Mouse (Mus musculus): ENCODE data around the gene Fem1a.

The Fem1a gene

DNA sequence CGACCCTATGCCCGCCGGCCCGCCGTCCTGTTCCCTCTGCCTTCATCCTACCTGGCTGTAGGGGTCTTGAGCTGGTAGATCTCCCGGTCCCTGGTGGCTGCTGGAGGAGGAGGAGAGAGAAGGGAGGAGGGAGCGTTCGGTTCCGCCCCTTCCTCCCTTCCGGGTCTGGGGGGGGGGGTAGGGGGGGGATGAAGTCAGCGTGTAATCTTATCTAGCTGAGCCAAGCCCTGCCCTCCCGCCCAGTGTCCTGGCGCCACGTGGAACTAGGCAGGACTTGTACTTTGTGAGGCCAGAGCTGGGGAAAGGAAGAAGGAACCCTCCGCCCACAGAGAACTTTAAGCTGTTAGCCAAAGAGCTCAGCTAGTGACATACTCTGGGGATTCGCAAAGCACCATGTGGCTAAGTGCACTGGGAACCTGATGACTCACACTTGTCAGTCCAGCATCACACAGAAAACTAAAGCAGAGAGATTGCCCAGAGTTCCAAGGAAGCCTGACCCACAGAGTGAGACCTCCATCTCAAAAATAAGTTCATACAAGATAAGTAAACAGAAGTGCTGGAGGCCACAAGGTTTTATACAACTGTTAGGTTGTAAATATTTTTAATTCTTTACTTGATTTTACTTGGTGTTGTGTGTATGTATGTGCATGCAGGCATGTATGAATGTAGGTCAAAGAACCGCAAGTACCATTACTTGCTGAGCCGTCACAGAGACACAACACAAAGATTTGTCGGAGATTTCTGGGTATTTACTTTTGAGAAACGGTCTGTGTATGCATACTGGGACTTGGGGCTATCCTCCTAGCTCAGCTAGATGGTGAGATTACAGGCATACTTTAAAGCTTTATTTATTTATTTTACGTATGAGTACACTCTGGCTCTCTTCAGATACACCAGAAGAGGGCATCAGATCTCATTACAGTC lies 20.3 kb downstream of the Fem1a start, which contains the start of gene Ticam1:
TSS of gene Ticam1 (minus strand) at position 144 of the 924 bp plus-strand sequence.
- in situ Hi-C loops (cut with MboI, MseI): loop anchor here (25.0 kb wide), 1 partner anchor 1010 kb away; the partner anchor contains the start of gene Vav1

DNA sequence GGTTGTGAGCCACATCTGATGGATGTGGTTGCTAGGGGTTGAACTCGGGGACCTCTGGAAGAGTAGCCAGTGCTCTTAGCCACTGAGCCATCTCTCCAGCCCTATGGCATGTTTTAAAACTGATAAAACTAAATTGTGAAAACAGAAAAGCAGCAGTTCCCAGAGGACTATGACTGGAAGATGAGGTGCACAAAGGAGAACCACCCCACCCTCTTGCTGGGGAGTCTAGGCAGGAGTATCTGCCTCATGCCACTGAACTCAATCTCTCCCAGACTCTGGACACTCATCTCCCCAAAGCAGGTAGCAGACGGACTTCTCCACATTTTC lies 20.9 kb downstream of the Fem1a start:
- in situ Hi-C loops (cut with MboI, MseI): loop anchor here (25.0 kb wide), 1 partner anchor 1010 kb away; the partner anchor contains the start of gene Vav1

DNA sequence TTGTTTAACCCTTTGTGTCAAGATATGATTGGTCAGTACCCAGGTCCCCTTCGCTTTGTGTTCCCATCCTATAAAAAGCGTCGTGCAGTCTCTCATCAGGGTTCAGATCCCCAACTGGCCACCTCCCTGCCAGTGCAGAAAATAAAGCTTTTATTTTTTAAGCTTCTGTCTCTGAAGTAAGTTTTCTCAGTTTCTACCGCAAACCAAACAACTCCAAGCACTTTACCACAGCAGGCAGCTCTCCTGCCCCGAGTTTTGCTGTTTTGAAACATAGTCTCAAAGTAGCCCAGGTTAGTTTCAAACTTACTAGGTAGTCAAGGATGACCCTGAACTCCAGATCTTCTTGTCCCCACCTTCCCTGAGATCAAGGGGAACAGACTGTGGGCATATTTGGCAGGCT lies 21.7 kb downstream of the Fem1a start:
- in situ Hi-C loops (cut with MboI, MseI): loop anchor here (25.0 kb wide), 1 partner anchor 1009 kb away; the partner anchor contains the start of gene Vav1

DNA sequence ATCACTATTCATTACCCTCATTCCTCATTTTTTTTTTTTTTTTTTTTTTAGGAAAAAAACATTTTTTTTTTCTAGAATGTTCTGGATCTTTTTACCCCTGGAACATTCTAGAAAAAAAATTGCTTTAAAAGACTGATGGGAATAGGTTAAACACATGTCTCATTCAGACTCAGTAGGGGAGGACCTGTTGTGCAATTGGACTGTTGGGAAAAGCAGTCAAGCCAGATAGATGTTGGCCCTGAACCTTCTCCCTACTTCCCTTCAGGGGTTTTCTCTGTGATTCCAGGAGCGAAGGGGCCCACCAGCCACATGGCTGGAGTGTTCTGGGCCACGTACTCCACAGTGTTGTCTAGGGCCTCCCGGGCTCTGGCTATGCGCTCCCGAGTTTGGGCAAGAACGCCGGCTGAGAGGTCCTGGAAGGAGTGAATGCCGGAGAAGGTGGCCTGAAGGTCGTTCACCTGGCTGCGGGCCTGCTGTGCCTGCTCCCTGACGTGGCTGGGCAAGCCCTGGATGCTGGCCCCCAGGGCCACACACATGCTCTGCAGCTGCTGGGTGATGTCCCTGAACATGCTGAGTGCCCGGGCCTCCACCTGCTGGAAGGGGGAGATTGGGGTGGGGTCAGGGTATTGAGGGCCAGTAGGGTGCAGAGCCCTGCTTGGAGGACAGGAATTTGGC lies 23.0 kb downstream of the Fem1a start:
- in situ Hi-C loops (cut with MboI, MseI): loop anchor here (25.0 kb wide), 1 partner anchor 1008 kb away; the partner anchor contains the start of gene Vav1

DNA sequence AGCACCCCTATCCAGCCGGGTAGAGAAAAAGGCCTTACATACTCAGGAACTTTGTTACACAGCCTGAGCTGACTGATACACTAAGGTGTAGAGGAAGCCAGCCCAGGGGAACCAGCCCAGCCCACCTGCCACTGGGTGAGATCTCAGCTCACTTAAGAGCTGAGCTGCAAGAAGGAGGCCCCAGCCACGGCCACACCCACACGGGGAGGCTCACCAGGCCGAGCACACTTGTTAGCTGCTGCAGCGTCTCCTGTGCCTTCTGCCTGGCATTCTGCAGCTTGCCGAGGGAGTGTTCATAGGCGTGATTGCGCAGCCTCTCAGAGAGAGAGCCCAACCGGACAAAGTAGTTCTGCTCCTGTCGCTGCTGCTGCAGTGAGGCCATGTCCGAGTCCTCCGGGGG lies 24.6 kb downstream of the Fem1a start:
- in situ Hi-C loops (cut with MboI, MseI): loop anchor here (25.0 kb wide), 1 partner anchor 1006 kb away; the partner anchor contains the start of gene Vav1

DNA sequence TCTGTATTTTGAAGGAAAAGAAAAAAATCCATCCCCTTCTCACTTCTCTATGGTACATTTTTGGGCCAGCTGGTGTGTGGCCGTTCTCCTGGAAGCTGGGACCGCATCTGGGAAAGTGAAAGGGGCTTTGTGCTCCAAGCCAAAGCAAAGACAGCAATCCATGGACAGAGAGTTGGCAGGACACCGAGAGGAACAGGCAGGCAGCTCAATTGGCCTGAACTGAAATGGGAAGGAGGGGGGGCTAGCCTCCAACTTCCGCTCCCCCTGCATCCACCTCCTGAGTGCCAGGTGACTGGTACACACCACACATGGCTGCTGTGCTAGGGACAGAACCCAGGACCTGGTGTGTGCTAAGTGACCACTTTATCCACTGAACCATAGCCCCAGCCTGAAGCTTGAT lies 26.2 kb downstream of the Fem1a start:
- in situ Hi-C loops (cut with MboI, MseI): loop anchor here (25.0 kb wide), 1 partner anchor 1004 kb away; the partner anchor contains the start of gene Vav1

DNA sequence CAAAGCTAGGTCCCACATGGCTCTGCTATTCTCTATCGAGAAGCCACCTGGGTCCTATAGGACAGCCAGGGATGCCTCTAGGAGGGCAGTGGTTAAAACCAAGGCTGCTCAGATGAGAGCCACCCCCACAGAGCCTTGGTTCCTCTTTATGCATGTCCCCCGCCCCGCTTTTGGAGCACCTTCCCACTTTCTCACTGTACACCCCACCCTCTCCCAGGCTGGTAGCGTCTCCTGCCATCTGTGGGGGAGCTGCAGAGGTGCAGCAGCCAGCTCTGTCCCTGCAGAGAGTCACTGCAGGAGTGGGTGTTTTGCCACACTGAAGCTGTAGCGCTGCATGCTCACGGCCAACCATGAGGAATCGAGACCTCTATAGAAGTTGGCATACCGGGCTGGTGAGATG lies 26.7 kb downstream of the Fem1a start:
- in situ Hi-C loops (cut with MboI, MseI): loop anchor here (25.0 kb wide), 1 partner anchor 1004 kb away; the partner anchor contains the start of gene Vav1

DNA sequence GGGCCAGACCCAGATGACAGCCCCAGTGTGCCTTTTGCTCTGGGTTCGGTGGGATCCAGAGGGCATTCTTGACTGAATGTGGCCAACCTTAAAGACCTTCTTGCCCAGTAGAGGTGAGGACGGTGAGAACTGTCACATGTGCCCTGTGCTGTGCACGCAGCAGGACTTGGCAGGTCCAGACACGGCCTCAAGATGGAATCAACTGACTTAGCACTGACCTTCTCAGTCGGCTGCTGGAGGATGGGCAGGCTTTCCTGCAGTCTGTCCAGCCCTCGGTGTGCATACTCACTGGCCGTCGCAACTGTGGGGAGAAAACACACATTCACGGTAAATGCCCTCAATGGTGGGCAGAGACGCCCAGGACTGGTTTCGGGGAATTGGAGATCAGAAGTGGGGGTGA lies 29.4 kb downstream of the Fem1a start:
- in situ Hi-C loops (cut with MboI, MseI): loop anchor here (25.0 kb wide), 1 partner anchor 1001 kb away; the partner anchor contains the start of gene Vav1

DNA sequence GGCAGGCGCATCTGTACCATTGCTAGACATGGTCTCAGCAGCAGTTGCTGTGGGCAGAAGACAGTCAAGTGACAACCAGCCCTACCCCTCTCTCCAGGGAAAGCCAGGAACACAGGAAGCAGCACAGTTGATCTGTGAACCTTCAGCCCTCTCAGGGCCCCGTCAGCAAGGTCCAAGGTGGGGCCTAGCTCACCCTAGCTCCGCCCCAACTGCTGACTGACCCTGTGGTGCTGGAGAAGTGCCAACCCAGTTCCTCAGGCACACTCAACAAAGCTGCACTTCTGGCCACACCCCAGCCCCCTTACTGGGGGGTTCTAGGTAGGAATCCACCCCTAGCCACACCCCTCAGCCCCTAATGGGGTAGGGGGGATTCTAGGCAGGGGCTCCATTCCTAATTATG lies 31.2 kb downstream of the Fem1a start:
- in situ Hi-C loops (cut with MboI, MseI): loop anchor here (25.0 kb wide), 1 partner anchor 999 kb away; the partner anchor contains the start of gene Vav1

DNA sequence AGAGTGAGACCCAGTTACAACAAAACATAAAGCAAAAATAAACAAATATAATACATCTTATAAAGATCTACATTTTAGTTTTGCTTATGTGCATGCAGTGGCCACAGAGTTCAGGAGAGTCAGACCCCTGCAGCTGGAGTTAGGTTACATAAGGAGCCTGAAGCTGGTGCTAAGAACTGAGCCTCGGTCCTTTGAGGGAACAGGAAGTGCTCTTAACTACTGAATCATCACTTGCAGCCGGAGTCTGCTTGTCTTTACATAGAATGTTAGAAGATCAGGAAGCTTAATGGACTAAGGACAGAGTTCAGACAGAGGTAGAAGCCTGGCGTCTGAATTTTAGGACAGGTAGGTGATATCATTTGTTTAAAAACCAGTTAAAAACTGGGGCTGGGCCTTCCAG lies 32.3 kb downstream of the Fem1a start:
- in situ Hi-C loops (cut with MboI, MseI): loop anchor here (25.0 kb wide), 1 partner anchor 998 kb away; the partner anchor contains the start of gene Vav1

DNA sequence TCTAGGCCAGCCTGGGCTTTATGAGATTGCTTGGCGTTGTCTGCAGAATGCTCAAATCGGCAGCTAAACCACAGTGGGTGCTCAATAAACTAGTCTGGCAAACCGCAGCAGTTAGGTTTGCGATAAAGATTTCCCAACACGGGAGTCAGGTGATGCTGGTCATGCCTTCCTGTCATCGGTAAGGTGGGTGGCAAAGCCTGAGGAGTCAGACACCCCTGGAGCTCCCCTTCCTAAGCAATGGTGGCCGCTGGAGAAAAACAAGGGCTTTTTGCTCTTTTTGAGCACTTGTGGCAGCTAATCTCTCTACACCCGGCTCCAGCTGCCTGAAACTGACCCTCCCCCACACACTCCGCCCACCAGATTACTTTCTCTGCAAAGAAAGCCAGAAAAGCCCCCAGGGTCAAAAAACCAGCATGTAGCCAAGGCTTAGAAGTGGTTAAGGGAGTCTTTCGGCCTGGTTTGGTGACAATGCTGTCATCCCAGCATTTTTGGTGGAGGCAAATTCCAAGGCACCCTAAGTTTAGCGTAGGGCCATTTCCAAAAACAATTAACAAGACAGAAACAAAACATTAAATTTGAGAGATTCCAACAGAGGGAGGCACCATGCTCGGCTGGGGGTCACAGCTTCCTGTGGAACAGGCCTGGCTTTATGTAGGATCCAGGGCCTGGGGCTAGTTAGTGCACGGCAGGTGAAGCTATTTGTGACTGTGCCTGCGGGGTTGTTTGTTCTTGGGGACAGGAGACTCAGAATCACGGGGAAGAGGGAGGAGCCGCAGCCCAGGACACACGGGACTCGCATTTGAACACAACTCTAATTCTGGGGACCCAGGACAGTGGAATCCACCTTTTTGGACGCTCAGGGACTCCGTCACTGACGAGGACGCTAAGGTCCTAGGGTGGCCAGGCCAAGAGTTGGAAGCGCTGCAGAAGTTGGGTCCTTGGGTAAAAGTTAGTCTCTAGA lies 33.0 kb downstream of the Fem1a start:
- in situ Hi-C loops (cut with MboI, MseI): loop anchor here (25.0 kb wide), 1 partner anchor 998 kb away; the partner anchor contains the start of gene Vav1

DNA sequence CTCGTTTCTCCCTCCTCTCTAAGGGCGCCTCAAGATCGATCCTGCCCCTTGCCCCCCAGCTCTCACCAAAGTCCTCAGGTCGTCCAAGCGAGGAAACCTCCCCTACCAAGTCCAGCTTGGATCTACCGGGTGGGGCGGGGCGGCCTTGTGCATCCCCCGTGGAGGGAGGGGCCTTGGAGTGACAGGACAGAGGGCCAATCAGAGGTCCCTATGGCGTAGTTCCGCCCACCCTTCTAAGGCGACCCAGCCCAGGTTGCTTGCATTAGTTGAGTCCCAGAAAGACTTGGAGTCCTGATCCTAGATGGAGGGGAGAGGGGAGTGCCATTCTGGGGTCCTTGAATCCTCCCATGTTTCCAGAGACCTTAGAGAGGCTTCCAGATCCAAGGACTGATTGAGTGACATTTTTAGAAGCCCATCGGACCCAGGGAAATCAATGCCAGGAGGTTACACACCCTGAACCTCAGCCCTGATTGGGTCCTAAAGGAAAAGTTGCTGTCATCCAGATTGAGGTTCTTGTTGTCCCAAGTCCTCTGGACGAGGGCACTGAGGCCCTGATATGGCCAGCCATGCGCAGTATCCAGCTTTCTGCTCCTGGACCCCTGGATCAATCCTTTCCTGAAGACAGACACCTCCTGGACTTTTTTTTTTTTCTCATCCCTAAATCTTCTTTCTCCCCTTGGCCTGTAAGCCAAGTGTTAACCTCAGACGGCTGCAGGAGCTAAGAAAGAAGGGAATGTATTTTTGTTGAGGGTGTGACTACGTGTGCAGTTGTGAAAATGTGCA lies 34.0 kb downstream of the Fem1a start:
- in situ Hi-C loops (cut with MboI, MseI): loop anchor here (25.0 kb wide), 1 partner anchor 997 kb away; the partner anchor contains the start of gene Vav1

DNA sequence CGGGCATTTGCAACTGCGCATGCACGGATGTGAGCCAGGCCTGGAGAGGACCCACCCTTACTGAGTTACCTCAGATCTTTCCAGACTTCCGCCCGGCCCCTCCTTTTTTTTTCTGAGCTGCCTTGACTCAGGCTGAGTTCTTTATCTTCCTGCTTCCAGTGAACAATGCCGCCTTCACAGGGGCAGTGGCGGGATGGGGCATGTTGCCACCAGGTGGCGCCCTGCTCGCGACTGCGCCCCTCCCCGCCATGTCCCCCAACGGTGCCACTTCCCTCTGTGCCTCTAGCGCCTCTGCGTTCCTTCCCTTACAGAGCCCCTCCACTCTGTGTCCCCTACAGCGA lies 34.5 kb downstream of the Fem1a start:
- in situ Hi-C loops (cut with MboI, MseI): loop anchor here (25.0 kb wide), 1 partner anchor 996 kb away; the partner anchor contains the start of gene Vav1

DNA sequence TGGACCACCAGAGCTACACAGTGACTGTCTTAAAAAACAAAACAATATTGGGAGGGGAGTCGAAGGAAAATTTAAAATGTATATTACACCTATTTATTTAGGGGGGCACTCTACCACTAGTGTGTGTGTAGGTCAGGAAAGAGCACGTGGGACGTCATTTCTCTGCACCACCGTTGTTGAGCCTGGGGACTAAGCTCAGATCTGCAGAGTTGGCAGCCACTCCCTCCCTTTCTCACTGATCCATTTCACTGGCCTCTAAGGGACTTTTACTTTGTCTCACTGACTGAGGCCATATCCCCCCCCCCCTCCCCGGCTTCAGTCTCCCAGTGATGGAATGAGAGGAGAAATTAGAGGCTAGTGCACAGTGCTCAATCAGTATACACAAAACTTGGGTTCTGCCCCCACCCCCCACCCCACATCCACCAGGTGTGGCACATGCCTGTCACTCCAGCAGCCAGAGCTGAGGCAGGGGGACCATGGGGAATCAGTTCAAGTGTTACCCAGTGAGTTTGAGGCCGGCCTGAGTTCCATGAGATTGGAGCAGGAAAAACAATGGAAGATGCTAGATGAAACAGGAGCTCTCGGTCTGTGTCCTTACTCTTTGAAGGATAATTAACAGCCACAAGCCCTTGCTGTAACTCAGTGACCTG lies 35.3 kb downstream of the Fem1a start:
- in situ Hi-C loops (cut with MboI, MseI): loop anchor here (25.0 kb wide), 1 partner anchor 995 kb away; the partner anchor contains the start of gene Vav1

DNA sequence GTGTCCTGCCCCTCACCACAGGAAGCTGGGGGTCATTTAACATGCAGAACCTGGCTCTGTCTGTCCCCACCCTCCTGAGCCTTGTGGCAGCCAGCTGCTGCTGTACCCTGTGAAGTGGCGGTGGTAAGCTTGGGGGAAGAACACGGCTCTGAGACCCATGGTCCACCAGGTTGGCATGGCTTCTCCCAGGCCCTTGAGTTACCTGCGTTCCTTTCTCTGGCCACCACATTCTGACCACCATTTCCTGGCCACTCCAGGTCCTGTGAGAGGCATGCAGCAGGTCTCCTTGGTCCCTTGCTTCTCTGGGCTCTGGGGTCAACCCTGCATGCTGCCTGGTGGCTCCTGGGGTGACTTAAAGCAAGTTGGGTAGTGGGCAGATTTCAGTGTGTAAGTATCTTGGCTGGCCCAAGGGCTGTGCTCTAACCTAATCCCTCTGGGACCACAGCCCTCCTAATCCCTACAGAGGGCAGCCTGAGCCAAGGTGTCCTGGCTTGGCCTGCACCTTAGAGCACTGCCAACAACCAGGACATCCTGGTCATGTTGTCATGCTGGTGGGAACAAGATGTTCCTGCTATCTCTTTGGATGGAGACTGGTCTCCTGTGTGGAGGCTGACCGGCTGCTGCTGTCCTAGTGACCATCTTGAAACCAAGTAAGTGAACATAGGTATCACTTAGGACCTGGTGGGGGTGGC lies 36.1 kb downstream of the Fem1a start, which contains the start of gene Plin3:
TSS of gene Plin3 (minus strand) at position 343 of the 692 bp plus-strand sequence.
- in situ Hi-C loops (cut with MboI, MseI): loop anchor here (25.0 kb wide), 1 partner anchor 995 kb away; the partner anchor contains the start of gene Vav1

DNA sequence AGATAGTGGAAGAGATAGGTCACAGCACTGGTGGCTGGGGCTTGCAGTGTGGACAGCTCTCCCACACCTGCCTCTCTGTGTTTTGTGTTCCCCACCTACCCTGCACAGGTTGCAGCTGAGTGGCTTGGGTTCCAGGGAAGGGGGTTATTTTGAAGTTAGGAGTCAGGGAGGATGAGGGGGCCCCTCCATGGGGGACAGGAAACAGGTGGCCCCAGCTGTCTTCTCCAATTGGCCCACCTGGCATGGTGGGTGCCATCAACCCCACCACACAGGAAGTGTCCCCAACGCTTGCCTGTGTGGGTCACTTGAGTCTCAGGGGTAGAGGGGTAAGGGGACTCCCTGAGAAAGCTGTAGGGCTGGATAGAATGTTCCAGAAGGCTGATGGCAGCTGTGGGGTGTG lies 36.7 kb downstream of the Fem1a start:
- in situ Hi-C loops (cut with MboI, MseI): loop anchor here (25.0 kb wide), 1 partner anchor 994 kb away; the partner anchor contains the start of gene Vav1

DNA sequence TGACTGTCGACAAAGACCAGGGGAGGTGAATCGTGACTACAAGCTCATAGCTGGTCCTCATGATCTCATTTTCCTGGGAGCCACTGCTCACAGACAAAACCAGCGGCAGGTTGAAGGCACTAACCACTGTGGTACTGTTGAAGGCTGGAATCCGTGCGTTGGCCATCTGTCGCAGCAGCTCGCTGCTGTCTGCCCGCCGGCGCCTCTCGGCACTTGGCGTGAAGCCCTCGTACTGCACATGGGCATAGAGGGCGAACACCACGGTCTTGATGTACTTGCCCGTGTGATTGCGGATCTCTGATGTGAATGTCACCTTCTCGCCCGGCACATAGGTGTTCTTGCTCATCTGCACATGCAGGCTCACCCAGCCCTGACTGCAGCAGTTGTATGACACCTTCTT lies 37.6 kb downstream of the Fem1a start:
- in situ Hi-C loops (cut with MboI, MseI): loop anchor here (25.0 kb wide), 1 partner anchor 993 kb away; the partner anchor contains the start of gene Vav1

DNA sequence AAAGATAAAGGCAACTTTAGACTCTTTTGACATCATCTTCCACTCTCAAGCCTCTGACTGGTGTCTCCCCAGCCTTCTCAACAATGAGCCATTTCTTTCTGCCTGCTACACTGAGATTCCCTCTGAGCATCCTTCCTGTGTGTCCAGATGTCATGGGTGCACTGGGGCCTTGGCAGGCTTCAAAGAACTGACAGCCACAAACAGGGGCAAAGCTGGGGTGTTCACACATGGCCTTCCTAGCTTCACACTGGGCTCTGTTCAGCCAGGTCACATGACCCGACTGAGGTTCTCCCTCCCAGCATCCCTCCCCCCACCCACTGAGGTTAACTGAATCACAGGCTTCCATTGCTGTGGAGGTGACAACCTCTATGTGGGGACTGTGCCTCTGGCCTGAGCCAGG lies 39.6 kb downstream of the Fem1a start:
- in situ Hi-C loops (cut with MboI, MseI): loop anchor here (25.0 kb wide), 1 partner anchor 991 kb away; the partner anchor contains the start of gene Vav1
